20 mouse cellular contexts compared by ENCODE assay signal in the genomic region with DNA sequence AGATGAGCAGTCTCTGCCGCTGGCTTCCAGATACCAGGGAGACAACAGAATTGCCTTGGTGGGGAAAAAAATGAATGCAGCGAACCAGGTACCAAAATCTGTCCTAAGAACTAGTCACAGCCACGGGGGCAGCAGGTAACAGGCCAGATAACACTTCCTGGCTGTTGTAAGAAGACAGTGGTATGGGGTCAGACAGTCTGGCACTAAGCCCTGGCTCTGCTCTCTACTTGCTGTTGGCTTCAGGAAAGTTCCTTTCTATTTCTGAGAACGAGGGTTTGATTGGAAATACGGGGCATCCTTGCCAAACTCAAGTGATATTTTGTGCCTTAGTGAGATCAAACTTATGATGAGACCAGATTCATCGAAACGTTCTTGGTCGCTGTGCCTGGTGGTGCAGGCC.
"Had no signal": no experiment of that assay in that cellular context is flagged by ENCODE, and none has a peak within 500 bp of the region (broad histone marks: within the 10 kb centered on the region; RNA-seq: fewer than 3 reads in every experiment).

No protein-coding gene starts in this region.

- H3K4me1 ChIP-seq: heart, embryonic 15.5 days; liver, embryonic 12.5 days had no signal

- H3K9me3 ChIP-seq: heart, embryonic 13.5 days; heart, embryonic 15.5 days; hindbrain, embryonic 12.5 days; hindbrain, embryonic 15.5 days; limb, embryonic 13.5 days; limb, embryonic 15.5 days had no signal

- H3K9ac ChIP-seq: heart, embryonic 13.5 days; heart, embryonic 15.5 days; hindbrain, embryonic 12.5 days; hindbrain, embryonic 15.5 days; limb, embryonic 13.5 days; limb, embryonic 15.5 days; liver, embryonic 12.5 days; liver, embryonic 14.5 days had no signal

- H3K4me2 ChIP-seq: heart, embryonic 11.5 days; heart, embryonic 13.5 days; heart, embryonic 15.5 days; hindbrain, embryonic 12.5 days; hindbrain, embryonic 15.5 days; limb, embryonic 13.5 days; limb, embryonic 15.5 days; liver, embryonic 12.5 days had no signal

- H3K4me3 ChIP-seq: heart, adult 2 months; heart, embryonic 13.5 days; heart, embryonic 15.5 days; hindbrain, embryonic 12.5 days; hindbrain, embryonic 15.5 days; limb, embryonic 13.5 days; limb, embryonic 15.5 days; liver, embryonic 12.5 days had no signal

- H3K27me3 ChIP-seq: heart, embryonic 13.5 days; heart, embryonic 15.5 days; hindbrain, embryonic 15.5 days; limb, embryonic 13.5 days; limb, embryonic 15.5 days; liver, embryonic 12.5 days had no signal

- ATAC-seq: hindbrain, postnatal 0 days; intestine, embryonic 16.5 days; liver, embryonic 12.5 days had no signal

- H3K27ac ChIP-seq: heart, adult 2 months; heart, embryonic 13.5 days; heart, embryonic 15.5 days; hindbrain, embryonic 12.5 days; hindbrain, embryonic 15.5 days; hindbrain, postnatal 0 days; kidney, postnatal 0 days; limb, embryonic 13.5 days; limb, embryonic 15.5 days; liver, embryonic 12.5 days; liver, embryonic 14.5 days had no signal

- DNase-seq: gastrocnemius, postnatal 14 days; gastrocnemius, postnatal 36 days; heart, adult 11 months; heart, adult 2 months; heart, postnatal 14 days; heart, postnatal 36 days; layer of hippocampus, adult 9-11 months; layer of hippocampus, postnatal 36 days had no signal

- H3K36me3 ChIP-seq: heart, embryonic 13.5 days; heart, embryonic 15.5 days; hindbrain, embryonic 12.5 days; hindbrain, embryonic 15.5 days; limb, embryonic 13.5 days; limb, embryonic 15.5 days; liver, embryonic 12.5 days had no signal
